Mouse (Mus musculus) cerebellum, adult 2 months (tissue): ENCODE data around the gene Pde7b.

Experiments used
- CTCF ChIP-seq: fragments of 200-500 bp; IDR thresholded peaks from 2 replicates; pipeline ENCODE4 v1.5.1; 2011; ENCODE audit warnings: low read depth, mild to moderate bottlenecking, control low read depth, low read length, moderate library complexity, borderline replicate concordance; ENCODE audit not compliant: insufficient read depth
- POLR2A ChIP-seq: fragments of 200-500 bp; IDR thresholded peaks from 2 replicates; pipeline ENCODE4 v1.6.1; 2011; ENCODE audit warnings: low read length, control low read depth, borderline replicate concordance; ENCODE audit not compliant: insufficient read depth

DNA sequence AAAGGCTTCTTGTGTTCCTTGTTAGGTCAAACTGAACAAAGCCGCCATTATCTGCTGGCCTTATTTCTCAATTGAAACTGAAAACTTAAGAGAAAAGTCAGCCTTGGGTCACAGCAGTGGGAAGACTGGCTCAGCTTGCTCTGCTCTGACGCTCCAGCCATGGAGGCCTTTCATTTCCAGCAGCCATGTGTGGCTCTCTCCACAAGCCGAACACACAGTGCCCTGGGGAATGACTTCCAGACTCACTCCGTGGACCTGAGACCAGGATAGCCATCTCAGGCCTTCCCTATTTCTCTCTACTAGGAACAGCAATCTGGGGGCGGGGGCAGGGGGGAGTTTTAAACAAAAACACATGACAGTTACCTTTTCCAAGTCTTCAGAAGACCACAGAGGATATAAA lies 63.2 kb downstream of the Pde7b start:
- no peak for TF ChIP-seq CTCF
- TF ChIP-seq POLR2A: no peak
